Mouse (Mus musculus) C2C12 (cell line): Measurements from ENCODE around the gene Atat1.

ENCODE experiments used
- CEBPB ChIP-seq: IDR thresholded peaks from one replicate; pipeline ENCODE4 v1.6.1; 2011; ENCODE audit warnings: low read depth, mild to moderate bottlenecking, control low read depth, moderate library complexity
- CTCF ChIP-seq: IDR thresholded peaks from one replicate; pipeline ENCODE4 v1.5.1; 2011; ENCODE audit not compliant: control insufficient read depth, insufficient read depth, insufficient read length
- MYOG ChIP-seq: IDR thresholded peaks from one replicate; pipeline ENCODE4 v1.6.1; 2011; ENCODE audit not compliant: control insufficient read depth, insufficient read length; ENCODE audit errors: extremely low read depth
- USF1 ChIP-seq: IDR thresholded peaks from one replicate; pipeline ENCODE4 v1.6.1; 2011; ENCODE audit warnings: low read depth, mild to moderate bottlenecking, control low read depth, moderate library complexity

- TF ChIP-seq CTCF (no peak), USF1 (no peak), CEBPB (no peak), MYOG (no peak)
Measured at GRCm38 (mm10) chr17:35939108-35939507, 29.2 kb upstream of the Atat1 start.
